Mouse (Mus musculus) forebrain, embryonic 12.5 days (tissue): ENCODE results near the gene Uba52. TPM values are rescaled to one million over a fixed set of nuclear protein-coding genes. Genes with fewer than 3 reads are reported as not detected.

Experiments
- ATAC-seq: fragments of 200-750 bp; cut with Nextera tagmentation; 2 replicates; pipeline ENCODE4 v1.8.0; 2017; ENCODE audit warnings: moderate TSS enrichment; ENCODE audit not compliant: low FRiP score
- H3K27ac ChIP-seq: fragments of 300-500 bp; sonication (generic); 2 replicates; pipeline ENCODE4 v1.5.1; 2016; ENCODE audit warnings: mild to moderate bottlenecking
- H3K27me3 ChIP-seq: fragments of 300-500 bp; sonication (generic); 2 replicates; pipeline ENCODE4 v1.6.1; 2016; ENCODE audit warnings: mild to moderate bottlenecking
- H3K36me3 ChIP-seq: fragments of 300-500 bp; sonication (generic); replicated peaks from 2 replicates; pipeline ENCODE4 v1.6.1; 2016; ENCODE audit warnings: mild to moderate bottlenecking
- H3K4me1 ChIP-seq: fragments of 300-500 bp; sonication (generic); 2 replicates; pipeline ENCODE4 v1.6.1; 2016
- H3K4me2 ChIP-seq: fragments of 300-500 bp; sonication (generic); 2 replicates; pipeline ENCODE4 v1.6.1; 2016; ENCODE audit warnings: mild to moderate bottlenecking, moderate library complexity
- H3K4me3 ChIP-seq: fragments of 300-500 bp; sonication (generic); replicated peaks from 2 replicates; pipeline ENCODE4 v1.5.1; 2016; ENCODE audit warnings: mild to moderate bottlenecking
- H3K9ac ChIP-seq: fragments of 300-500 bp; sonication (generic); 2 replicates; pipeline ENCODE4 v1.6.1; 2016; ENCODE audit warnings: mild to moderate bottlenecking
- H3K9me3 ChIP-seq: fragments of 300-500 bp; sonication (generic); 2 replicates; pipeline ENCODE4 v1.6.1; 2016
- WGBS: fragments of 180-500 bp; shearing (Covaris S2); methylation state at CpG from one replicate; pipeline ENCODE4 v1.1.7; 2016; 5-methylcytosine and 5-hydroxymethylcytosine counted together
- polyA plus RNA-seq: library from polyadenylated mRNA; unstranded; fragments of >200 nt; fragmentation: Nextera tagmentation; extraction: Ambion mirVana; gene quantifications from 2 replicates; pipeline ENCODE4 v1.2.1, GENCODE M21; 2016

Gene Uba52
- polyA plus RNA-seq, 1 experiment from 2014 or later, result 734 TPM

DNA sequence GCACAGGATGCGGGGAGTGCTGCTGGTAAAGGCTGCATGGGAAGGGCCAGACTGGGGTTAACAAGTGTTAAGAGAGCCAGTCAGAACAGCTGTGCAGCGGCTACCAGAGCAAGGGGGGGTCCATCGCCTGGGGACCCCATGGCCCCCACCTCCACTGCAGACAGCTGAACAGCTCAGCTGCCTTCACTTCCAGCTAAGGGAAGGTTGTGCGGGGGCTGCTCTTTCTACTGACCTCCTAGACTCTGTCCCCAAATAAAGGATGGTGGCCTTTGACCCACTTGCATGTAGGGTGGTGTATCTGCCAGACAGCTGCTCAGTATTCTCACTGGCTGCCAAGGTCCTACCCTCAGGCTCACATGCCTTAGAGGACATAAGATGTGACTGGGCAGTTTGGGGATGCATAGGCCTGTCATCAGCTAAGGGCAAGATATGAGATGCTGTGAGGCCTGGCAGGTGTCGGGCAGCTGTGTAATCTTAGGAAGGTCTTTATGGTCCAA is 43.3 kb downstream of the Uba52 start:
- H3K4me3 ChIP-seq, result no peak overlapping the region
- H3K9ac ChIP-seq, result no peak overlapping the region
- H3K36me3 ChIP-seq, result no peaks in the 10 kb centered on the region; the same call in 1 of the 2 replicates
- H3K27ac ChIP-seq, result no peak overlapping the region
- no peaks in the 10 kb centered on the region for H3K27me3 ChIP-seq
- H3K9me3 ChIP-seq, result no peaks in the 10 kb centered on the region
- peaks cover 11% of the 10 kb centered on the region; the same call in 1 of the 2 replicates for H3K4me1 ChIP-seq
- no peak overlapping the region for H3K4me2 ChIP-seq
- no peak for ATAC-seq
- WGBS, result 85% methylated on average over 5 of the region's 5 CpGs

DNA sequence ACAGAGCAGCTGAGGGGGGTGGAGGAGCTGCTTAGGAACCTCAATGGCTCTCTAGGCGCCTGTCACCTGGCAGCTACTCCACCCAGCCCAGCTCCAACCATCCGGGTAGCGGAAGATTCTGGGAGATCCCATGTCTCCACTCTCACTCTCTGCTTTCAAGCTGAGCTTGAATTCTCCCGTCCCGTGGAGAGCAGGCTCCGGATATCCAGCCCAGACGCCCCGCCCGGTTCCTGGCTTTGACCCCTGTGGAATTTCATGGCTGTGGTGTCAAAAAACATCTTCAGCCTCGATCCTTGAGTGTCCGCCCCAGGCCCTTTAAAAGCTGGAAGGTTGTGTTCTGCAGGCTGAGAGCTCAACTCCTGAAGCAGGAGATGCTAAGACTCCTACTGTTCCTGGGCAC is 43.8 kb downstream of the Uba52 start:
- H3K27ac ChIP-seq, result no peak overlapping the region
- H3K4me2 ChIP-seq, result no peak overlapping the region
- 81% methylated on average over 11 of the region's 11 CpGs for WGBS
- H3K9ac ChIP-seq, result no peak overlapping the region
- no peak overlapping the region for H3K4me3 ChIP-seq
- H3K4me1 ChIP-seq, result peaks cover 11% of the 10 kb centered on the region; the same call in 1 of the 2 replicates
- ATAC-seq, result no peak
- no peaks in the 10 kb centered on the region for H3K9me3 ChIP-seq
- no peaks in the 10 kb centered on the region for H3K27me3 ChIP-seq
- no peaks in the 10 kb centered on the region; the same call in 1 of the 2 replicates for H3K36me3 ChIP-seq

DNA sequence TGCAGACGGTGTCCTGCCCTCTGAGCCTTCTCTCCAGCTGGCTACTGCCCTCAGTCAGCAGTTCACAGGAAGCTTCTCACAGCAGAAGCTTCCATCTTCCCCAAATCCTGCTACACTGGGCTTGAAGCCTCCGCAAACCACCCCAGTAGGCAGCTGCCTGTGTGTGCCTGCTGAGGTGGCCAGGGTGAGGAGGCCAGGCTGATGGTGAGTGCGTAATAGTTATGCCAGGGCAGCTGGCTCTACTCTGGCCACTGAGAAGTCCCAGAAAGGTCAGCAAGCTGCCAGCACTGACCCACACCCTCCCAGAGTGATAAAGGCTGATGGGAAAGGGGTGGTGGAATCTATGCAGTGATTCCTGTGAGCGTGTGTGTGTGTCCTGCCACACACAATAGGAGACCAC is 44.3 kb downstream of the Uba52 start:
- 87% methylated on average over 4 of the region's 4 CpGs for WGBS
- no peaks in the 10 kb centered on the region; the same call in 1 of the 2 replicates for H3K36me3 ChIP-seq
- no peaks in the 10 kb centered on the region for H3K9me3 ChIP-seq
- no peak overlapping the region for H3K4me2 ChIP-seq
- H3K4me3 ChIP-seq, result no peak overlapping the region
- no peak overlapping the region for H3K9ac ChIP-seq
- ATAC-seq, result no peak
- H3K27ac ChIP-seq, result no peak overlapping the region
- H3K4me1 ChIP-seq, result peaks cover 11% of the 10 kb centered on the region; the same call in 1 of the 2 replicates
- H3K27me3 ChIP-seq, result no peaks in the 10 kb centered on the region

DNA sequence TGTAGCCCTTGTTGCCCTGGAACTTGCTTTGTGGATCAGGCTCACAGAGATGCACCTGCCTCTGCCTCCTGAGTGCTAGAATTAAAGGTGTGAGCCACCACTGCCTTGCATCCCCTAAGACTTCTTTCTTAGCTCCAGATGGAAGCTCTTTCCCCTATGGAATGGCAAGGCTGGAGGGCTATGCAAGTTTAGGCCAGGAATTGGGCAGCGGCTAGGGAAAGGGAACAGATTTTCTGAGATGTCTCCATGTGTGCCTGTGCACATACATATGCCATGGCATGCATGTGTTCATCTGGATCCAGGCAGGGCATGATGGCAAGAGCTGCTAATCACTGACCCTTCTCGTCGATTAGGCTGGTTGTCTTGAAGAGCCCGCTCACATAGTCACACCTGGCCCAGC is 44.9 kb downstream of the Uba52 start:
- Histone ChIP-seq H3K4me1 (peaks cover 11% of the 10 kb centered on the region; the same call in 1 of the 2 replicates), H3K9ac (no peak overlapping the region), H3K4me2 (no peak overlapping the region), H3K9me3 (no peaks in the 10 kb centered on the region), H3K4me3 (no peak overlapping the region), H3K36me3 (no peaks in the 10 kb centered on the region; the same call in 1 of the 2 replicates), H3K27me3 (no peaks in the 10 kb centered on the region), H3K27ac (no peak overlapping the region)
- WGBS, result 99% methylated on average over 4 of the region's 4 CpGs
- ATAC-seq, result no peak

DNA sequence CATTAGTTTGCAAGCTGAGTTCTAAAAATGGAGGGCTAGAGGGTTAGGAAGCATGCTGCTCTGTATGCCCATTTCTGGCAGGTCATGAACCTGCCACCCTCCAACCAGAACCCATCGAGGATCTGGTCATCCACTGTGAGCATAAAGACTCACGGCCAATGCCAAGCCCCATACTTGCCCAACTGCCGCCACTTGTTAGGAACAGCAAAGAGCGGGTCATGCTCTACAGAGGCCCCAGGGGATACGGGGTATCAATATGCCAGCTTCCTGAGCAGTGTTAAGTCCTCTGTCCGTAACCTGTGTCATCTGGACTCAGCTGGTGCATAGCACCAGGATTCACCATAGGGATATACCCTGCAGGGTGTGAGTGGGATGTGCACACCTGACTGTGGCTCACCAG is 46.4 kb downstream of the Uba52 start:
- H3K4me2 ChIP-seq, result no peak overlapping the region
- WGBS, result 91% methylated on average over 6 of the region's 6 CpGs
- ATAC-seq, result no peak
- no peaks in the 10 kb centered on the region for H3K9me3 ChIP-seq
- H3K27ac ChIP-seq, result no peak overlapping the region
- 0 out of 2 replicates have a peak, but pooled peaks cover 5% of the 10 kb centered on the region for H3K4me1 ChIP-seq
- no peaks in the 10 kb centered on the region for H3K27me3 ChIP-seq
- no peak overlapping the region for H3K9ac ChIP-seq
- H3K36me3 ChIP-seq, result no peaks in the 10 kb centered on the region; the same call in 1 of the 2 replicates
- H3K4me3 ChIP-seq, result no peak overlapping the region

DNA sequence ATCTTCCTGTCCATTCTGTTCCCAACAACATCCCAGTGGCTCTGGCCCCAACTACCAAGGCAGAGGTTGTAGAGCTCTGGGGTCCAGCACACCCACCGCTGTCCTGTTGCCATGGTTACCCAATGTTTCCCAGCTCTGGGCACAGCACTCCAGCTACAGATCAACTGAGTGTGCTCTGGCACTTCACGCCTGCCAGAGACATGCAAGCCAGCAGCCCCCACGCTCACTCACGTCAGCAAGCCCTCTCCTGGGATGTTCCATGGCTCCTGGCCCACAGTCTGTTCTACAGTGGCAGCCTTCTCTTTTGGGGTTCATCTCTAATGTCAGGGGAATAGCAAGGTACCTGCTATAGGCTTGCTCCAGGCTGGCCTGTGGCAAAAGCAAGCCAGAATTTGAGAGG is 47.3 kb downstream of the Uba52 start:
- H3K27ac ChIP-seq, result no peak overlapping the region
- no peaks in the 10 kb centered on the region; the same call in 1 of the 2 replicates for H3K36me3 ChIP-seq
- no peak overlapping the region for H3K9ac ChIP-seq
- 80% methylated on average over 4 of the region's 4 CpGs for WGBS
- no peaks in the 10 kb centered on the region for H3K9me3 ChIP-seq
- 0 out of 2 replicates have a peak, but pooled peaks cover 5% of the 10 kb centered on the region for H3K4me1 ChIP-seq
- H3K4me3 ChIP-seq, result no peak overlapping the region
- H3K4me2 ChIP-seq, result no peak overlapping the region
- H3K27me3 ChIP-seq, result no peaks in the 10 kb centered on the region
- ATAC-seq, result no peak

DNA sequence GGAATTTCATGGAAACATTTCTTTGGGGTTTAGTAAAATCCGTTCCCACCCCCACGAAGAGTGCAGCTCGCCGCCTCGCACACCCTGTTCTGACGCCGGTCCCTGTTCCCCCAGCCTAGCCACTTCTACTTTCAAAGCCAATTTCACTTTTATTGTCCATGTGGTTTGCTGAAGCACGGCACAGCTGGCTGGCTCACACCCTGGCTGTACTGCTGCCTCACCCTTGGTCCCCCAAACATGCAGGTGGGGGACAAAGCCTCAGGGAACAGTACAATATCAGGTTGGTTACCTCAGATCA is 48.1 kb downstream of the Uba52 start:
- ATAC-seq, result no peak
- no peak overlapping the region for H3K4me3 ChIP-seq
- H3K27ac ChIP-seq, result no peak overlapping the region
- H3K9me3 ChIP-seq, result no peaks in the 10 kb centered on the region
- 0 out of 2 replicates have a peak, but pooled peaks cover 5% of the 10 kb centered on the region for H3K4me1 ChIP-seq
- no peak overlapping the region for H3K4me2 ChIP-seq
- WGBS, result 97% methylated on average over 8 of the region's 8 CpGs
- no peak overlapping the region for H3K9ac ChIP-seq
- no peaks in the 10 kb centered on the region for H3K27me3 ChIP-seq
- H3K36me3 ChIP-seq, result no peaks in the 10 kb centered on the region; the same call in 1 of the 2 replicates

DNA sequence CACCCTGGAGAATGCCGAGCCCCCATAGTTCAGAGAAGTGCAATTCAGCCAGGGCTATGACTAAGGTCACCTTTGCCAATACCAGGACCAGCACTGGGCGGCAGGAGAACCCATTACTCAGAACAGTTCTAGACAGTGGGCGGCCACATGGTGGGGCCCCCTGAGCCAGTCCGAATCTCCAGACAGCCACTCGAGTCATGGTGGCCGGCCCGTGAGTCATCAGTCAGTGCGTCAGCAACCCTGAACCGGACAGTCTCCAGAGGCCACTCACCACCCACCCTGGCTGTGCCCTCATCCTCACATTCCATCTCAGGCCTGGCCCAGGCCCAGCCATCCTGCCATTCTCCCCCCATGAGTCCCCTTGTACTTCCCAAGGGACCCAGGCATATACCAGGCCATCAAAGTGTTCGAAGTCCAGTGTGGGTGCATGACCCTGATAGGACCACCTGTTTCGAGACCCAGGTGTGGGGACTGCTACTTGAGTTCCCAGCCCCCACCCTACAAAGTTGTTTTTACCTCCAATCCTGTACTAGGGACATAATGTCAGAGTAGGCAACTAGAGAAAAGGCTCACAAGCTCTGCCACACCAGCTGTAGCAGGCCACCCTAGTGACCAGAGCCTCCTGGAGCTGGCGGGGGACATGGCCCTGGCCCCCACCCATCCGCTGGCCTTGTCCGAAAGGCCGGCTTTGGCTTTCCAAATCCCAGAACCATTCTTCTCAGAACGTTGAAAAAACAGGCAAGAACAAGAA is 48.7 kb downstream of the Uba52 start:
- Histone ChIP-seq H3K4me1 (0 out of 2 replicates have a peak, but pooled peaks cover 5% of the 10 kb centered on the region), H3K9ac (no peak overlapping the region), H3K36me3 (no peaks in the 10 kb centered on the region; the same call in 1 of the 2 replicates), H3K9me3 (no peaks in the 10 kb centered on the region), H3K27ac (no peak overlapping the region), H3K27me3 (no peaks in the 10 kb centered on the region), H3K4me2 (no peak overlapping the region), H3K4me3 (no peak overlapping the region)
- ATAC-seq, result 0 out of 2 replicates have a peak, but pooled peaks have one; percentile 11
- 91% methylated on average over 16 of the region's 16 CpGs for WGBS

DNA sequence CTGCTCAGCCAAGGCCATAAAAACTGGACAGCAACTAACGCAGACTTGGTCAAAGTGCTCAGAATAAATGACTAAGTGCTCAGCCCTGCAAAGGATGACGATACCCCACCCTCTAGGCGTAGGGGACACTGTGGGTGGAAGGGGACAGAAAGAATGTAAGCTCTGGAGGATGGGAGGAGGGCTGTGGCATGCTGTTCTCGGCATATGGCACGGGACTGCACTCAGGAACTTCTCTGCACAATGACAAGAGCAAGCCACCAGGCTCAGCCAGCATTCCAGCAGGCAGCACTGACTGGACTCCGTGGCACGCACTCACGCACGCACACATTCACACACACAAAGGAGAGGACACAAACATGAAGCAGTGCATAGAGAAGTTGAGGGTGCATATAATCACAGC is 50.0 kb downstream of the Uba52 start:
- H3K36me3 ChIP-seq, result no peaks in the 10 kb centered on the region; the same call in 1 of the 2 replicates
- no peak overlapping the region for H3K27ac ChIP-seq
- H3K4me3 ChIP-seq, result no peak overlapping the region
- no peaks in the 10 kb centered on the region for H3K27me3 ChIP-seq
- H3K4me2 ChIP-seq, result no peak overlapping the region
- WGBS, result 82% methylated on average over 9 of the region's 9 CpGs
- no peaks in the 10 kb centered on the region for H3K9me3 ChIP-seq
- no peak for ATAC-seq
- H3K4me1 ChIP-seq, result 0 out of 2 replicates have a peak, but pooled peaks cover 5% of the 10 kb centered on the region
- H3K9ac ChIP-seq, result no peak overlapping the region

DNA sequence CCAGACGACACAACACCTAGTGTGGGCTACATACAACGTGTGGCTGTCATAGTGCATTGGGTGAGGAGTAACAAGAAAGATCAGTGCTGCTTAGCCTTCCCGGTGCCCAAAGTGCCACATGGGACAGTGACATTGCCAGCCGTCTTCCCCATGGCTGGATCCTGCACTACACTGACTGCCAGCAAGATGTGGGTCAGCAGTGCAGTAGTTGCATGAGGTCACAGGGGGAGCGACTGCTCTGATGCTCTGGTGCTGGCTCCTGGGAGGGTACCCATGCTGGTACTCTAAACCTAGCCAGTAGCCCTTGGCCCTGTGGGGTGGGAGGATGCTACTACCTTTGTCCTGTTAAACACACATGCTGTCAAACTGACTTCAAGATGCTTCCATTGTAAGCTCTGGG is 50.4 kb downstream of the Uba52 start:
- H3K4me1 ChIP-seq, result 0 out of 2 replicates have a peak, but pooled peaks cover 5% of the 10 kb centered on the region
- no peak overlapping the region for H3K4me2 ChIP-seq

DNA sequence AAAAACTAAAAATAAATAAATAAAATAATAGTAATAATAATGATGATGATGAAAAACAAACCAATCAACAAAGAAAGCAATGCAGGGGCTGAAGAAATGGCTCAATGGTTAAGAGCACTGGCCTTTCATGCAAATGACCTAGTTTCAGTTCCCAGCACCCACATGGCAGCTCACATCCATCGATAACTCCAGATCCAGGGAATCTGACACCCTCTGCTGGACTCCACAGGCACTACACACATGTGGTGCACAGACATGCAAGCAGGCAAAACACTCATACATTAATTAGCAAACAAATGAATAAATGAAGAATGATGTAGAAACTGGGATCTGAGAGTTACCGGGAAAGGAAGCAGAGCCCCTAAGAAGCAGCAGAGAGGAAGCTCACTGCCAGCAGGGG is 51.0 kb downstream of the Uba52 start:
- no peak overlapping the region for H3K4me2 ChIP-seq
- H3K27me3 ChIP-seq, result no peaks in the 10 kb centered on the region
- no peaks in the 10 kb centered on the region; the same call in 1 of the 2 replicates for H3K36me3 ChIP-seq
- 96% methylated on average over 2 of the region's 2 CpGs for WGBS
- ATAC-seq, result no peak
- no peak overlapping the region for H3K9ac ChIP-seq
- no peak overlapping the region for H3K4me3 ChIP-seq
- no peaks in the 10 kb centered on the region for H3K9me3 ChIP-seq
- H3K4me1 ChIP-seq, result 0 out of 2 replicates have a peak, but pooled peaks cover 5% of the 10 kb centered on the region
- no peak overlapping the region for H3K27ac ChIP-seq

More for the DNA sequence above, 50.4 kb downstream of the Uba52 start:
- Histone ChIP-seq H3K27me3 (no peaks in the 10 kb centered on the region), H3K36me3 (no peaks in the 10 kb centered on the region; the same call in 1 of the 2 replicates), H3K4me3 (no peak overlapping the region), H3K9ac (no peak overlapping the region), H3K9me3 (no peaks in the 10 kb centered on the region), H3K27ac (no peak overlapping the region)
- ATAC-seq, result no peak
- 93% methylated on average over 5 of the region's 5 CpGs for WGBS

DNA sequence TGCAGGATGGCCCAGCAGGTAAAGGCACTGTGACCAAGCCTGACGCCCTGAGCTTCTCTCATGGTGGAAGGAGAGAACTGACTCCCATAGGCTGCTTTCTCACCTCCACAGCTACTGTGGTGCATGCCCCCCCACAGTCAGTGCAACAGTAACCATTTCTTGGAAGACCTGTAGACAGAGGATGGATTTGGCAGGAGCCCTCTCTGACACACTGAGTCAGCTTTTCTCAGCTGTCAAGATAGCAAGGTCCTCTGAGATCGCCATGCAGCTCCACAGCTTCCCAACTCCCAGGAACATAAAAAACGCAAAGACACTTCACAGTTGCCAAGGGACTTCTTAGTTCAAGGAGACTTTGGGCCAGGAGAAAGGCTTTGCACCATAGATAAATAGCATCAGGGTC is 52.1 kb downstream of the Uba52 start:
- Histone ChIP-seq H3K27ac (no peak overlapping the region), H3K9ac (no peak overlapping the region), H3K36me3 (no peaks in the 10 kb centered on the region), H3K4me3 (no peak overlapping the region), H3K4me1 (0 out of 2 replicates have a peak, but pooled peaks cover 2% of the 10 kb centered on the region), H3K27me3 (no peaks in the 10 kb centered on the region), H3K9me3 (no peaks in the 10 kb centered on the region), H3K4me2 (no peak overlapping the region)
- no peak for ATAC-seq
- WGBS, result 83% methylated on average over 3 of the region's 3 CpGs
